Mouse (Mus musculus) frontal cortex, postnatal 25 days (tissue): ENCODE measurements around the gene 4933400A11Rik.
A peak's percentile ranks its signal among the peaks of the same experiment; 100 is the strongest.

Source experiments
- DNase-seq, 2 experiments: peaks; one replicate each; pipeline ENCODE4 v3.0.0; 2022; ENCODE audit warnings: low spot score in 2 of 2

4933400A11Rik gene

GRCm38 (mm10) chrX:169779535-169779934 is at the start of gene 4933400A11Rik:
TSS of gene 4933400A11Rik (minus strand) at chrX:169779635.
- no peak for DNase-seq

GRCm38 (mm10) chrX:169828136-169828535 is 48.7 kb upstream of the 4933400A11Rik start:
- no peak for DNase-seq

- DNase-seq = no peak
These were observed 48.3 kb upstream of the 4933400A11Rik start for GRCm38 (mm10) chrX:169827720-169828119.

- DNase-seq = peak in 1 of 2 experiments; percentile 4
These were observed 47.5 kb upstream of the 4933400A11Rik start for GRCm38 (mm10) chrX:169826947-169827346.

- no peak for DNase-seq
These were observed 34.2 kb upstream of the 4933400A11Rik start for GRCm38 (mm10) chrX:169813673-169814072.

GRCm38 (mm10) chrX:169811783-169812182 is 32.3 kb upstream of the 4933400A11Rik start:
- DNase-seq = no peak

- DNase-seq = no peak
These were observed 31.9 kb upstream of the 4933400A11Rik start for GRCm38 (mm10) chrX:169811318-169811717.

- DNase-seq = no peak
These were observed 28.3 kb upstream of the 4933400A11Rik start for GRCm38 (mm10) chrX:169807744-169808143.

GRCm38 (mm10) chrX:169805791-169806190 is 26.4 kb upstream of the 4933400A11Rik start:
- DNase-seq = no peak

- no peak for DNase-seq
These were observed 20.8 kb upstream of the 4933400A11Rik start for GRCm38 (mm10) chrX:169800238-169800637.

- no peak for DNase-seq
These were observed 19.7 kb upstream of the 4933400A11Rik start for GRCm38 (mm10) chrX:169798987-169799680.

GRCm38 (mm10) chrX:169797148-169797547 is 17.7 kb upstream of the 4933400A11Rik start:
- no peak for DNase-seq

GRCm38 (mm10) chrX:169794831-169795311 is 15.4 kb upstream of the 4933400A11Rik start:
- no peak for DNase-seq

GRCm38 (mm10) chrX:169794421-169794820 is 15.0 kb upstream of the 4933400A11Rik start:
- DNase-seq = no peak

- DNase-seq = no peak
These were observed 13.4 kb upstream of the 4933400A11Rik start for GRCm38 (mm10) chrX:169792879-169793278.

- DNase-seq = no peak
These were observed 10.3 kb upstream of the 4933400A11Rik start for GRCm38 (mm10) chrX:169789702-169790101.

GRCm38 (mm10) chrX:169758001-169758400 is 21.4 kb downstream of the 4933400A11Rik start:
- no peak for DNase-seq

GRCm38 (mm10) chrX:169735387-169735969 is 44.0 kb downstream of the 4933400A11Rik start:
- no peak for DNase-seq
